Mouse (Mus musculus) layer of hippocampus, postnatal 14 days (tissue): ENCODE data around the gene Map3k10. TPM values are rescaled to one million over a fixed set of nuclear protein-coding genes. Genes with fewer than 3 reads are reported as not detected.

Experiments
- DNase-seq, 2 experiments: peaks; one replicate each; pipeline ENCODE4 v3.0.0; 2021 to 2022; ENCODE audit warnings: low spot score in 2 of 2, mixed read lengths in 1 of 2
- total RNA-seq, 2 experiments: library from RNA; stranded (reverse); gene quantifications; 2 replicates each; pipeline ENCODE4 v1.2.3; 2021

Gene Map3k10
- total RNA-seq, 2 experiments from 2014 or later, result 197 TPM

DNA sequence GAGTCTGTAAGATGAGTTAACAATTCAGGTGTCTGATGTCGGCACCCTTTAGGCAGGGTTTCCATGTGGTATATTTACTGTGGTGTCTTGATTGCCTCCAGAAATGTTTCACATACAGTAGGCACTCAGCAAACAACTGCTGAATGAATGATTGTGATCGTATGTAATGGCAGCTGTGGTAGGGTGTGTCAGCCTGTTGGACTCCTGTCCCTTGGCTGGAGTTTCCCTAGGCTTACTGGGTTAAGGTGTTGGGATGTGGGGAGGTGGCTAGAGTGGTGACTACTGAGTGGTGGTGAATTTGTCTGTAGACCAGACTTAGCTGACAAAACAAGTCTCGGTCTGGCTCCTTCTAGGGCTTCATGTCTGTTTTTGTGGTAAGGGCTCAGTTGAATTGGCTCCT, 64.0 kb downstream of the Map3k10 start:
- no peak for DNase-seq

DNA sequence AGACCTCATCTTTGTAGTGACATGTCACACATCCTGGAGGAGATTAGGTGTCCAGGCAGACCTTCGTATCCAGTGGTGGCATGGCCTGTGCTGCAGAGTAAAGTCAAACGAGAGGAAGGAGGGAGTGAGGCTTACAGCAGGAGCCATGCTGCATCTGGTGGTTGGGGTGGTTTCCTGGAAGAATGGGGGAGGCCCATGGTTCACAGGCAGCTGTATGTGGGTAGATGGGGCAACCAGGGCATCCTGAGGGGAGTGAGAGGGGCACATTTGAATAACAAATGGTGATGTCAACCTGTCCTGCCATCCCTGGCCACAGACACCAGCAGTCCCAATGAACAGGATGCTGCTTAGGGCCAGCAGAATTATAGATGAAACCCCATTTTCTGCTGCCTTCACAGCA, 64.7 kb downstream of the Map3k10 start:
- no peak for DNase-seq

DNA sequence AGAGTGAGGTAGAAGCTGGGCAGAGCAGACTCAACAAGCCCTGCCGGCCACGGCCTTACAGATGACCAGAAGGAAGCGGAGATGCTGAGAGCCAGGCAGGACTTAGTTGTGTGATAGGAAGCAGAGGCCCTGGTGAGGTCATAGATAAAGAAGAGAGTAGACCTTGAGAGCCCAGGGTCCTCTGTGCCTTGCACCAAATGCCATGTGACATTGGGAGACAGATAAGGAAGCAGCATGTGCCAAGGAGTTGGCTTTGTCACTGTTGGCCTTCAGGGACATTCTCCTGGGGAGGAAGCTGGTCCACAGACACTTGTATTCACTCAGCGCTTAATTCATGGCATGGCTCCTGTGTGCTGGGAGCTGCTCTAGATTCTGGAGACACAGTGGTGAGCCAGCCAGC, 65.1 kb downstream of the Map3k10 start:
- DNase-seq, result no peak

DNA sequence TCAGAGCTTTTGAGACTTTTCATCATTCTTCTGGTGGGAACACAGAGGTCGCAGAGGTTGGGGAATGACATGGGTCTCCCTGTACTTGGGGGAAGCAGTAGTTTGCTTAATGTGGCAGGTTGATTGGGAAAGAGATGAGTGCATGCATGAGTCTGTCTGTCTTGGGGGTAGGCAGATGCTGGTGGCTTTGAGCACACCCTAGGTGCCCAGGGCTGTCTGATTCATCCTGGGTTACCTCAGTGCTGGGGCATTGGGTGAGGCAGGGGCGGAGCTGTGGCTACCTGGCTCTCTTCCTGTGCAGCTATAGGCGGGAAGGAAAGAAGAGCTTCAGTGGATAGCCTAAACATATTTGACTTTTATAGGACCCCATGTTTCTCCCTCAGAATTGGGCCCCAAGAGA, 66.3 kb downstream of the Map3k10 start:
- DNase-seq, result no peak

DNA sequence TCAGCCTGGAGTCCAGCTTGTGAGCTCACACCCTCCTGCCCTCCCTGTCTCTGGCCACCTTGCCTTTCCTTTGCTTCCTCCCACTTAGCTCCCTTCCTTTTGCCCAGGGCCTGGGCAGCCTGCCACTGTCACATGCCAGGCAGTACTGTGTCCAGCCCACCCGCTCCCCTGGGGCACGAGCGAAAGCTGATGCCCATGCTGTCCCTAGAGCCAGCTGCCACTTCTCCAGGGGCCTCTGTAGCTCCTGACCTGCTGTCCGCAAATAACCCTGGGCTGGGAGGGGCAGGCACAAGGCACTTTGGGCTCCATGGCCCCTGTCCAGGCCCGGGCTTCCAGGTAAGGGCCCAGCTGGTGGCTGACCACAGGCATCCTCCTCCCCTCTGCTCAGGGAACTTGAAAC, 66.8 kb downstream of the Map3k10 start:
- DNase-seq, result peak in 1 of 2 experiments; percentile 74

DNA sequence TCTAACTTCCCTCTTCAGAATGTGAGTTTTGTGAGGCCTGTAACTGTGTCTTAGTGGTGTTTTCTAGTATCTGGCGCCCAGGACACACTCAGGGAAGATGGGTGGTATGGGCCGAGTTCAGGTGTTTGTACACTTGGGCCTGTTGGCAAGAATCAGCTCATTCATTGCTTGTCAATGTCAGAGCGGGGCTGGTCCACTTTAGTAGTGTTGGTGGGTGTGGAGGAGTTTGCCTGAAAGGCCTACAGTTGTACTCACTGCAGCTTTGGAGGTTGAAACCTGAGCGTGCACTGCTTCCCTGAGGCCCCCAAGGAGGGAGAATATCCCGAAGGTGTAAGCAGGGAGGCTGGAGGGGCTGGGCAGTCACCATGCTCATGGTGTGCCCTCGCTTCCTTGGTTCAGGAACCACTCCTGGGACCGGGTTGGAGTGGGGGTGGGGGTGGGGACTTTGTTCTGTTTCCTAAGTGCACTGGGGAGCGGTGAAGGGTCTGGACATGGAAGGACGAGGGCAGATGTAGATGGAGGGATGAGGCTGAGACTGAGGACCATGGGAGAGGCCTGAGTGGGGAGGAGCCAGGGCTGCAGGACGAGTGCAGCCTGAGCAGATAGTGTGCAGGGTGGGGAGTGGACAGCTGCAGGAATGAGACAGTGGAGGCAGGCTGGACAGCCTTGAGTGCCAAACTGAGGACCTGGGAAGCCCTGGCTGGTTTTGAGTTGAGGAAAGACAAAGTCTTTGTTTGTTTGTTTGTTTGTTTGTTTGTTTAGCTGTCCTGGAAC, 67.7 kb downstream of the Map3k10 start:
- no peak for DNase-seq

Other genes starting within 250 kb of the Map3k10 start
- gene Sptbn4, start 226.9 kb downstream of the Map3k10 start, total RNA-seq, result 100 to 1,000 TPM; 108 to 123 TPM
- gene Blvrb, start 226.6 kb downstream of the Map3k10 start, total RNA-seq, result 10 to 100 TPM; 15.6 to 15.8 TPM
- 1 to 10 TPM; 3.7 to 4.4 TPM for gene Sertad3, start 200.8 kb downstream of the Map3k10 start, total RNA-seq
- gene Sertad1, start 187.7 kb downstream of the Map3k10 start, total RNA-seq, result 1 to 10 TPM; 6.1 to 6.9 TPM
- gene Prx, start 175.3 kb downstream of the Map3k10 start, total RNA-seq, result under 1 TPM; 0.65 to 0.98 TPM
- under 1 TPM in 1 of 2 experiments, not detected in 1; 0.35 TPM for gene Hipk4, start 151.3 kb downstream of the Map3k10 start, total RNA-seq
- gene Pld3, start 121.4 kb downstream of the Map3k10 start, total RNA-seq, result 100 to 1,000 TPM; 585 to 592 TPM
- 10 to 100 TPM; 20.8 to 21.4 TPM for gene 2310022A10Rik, start 121.4 kb downstream of the Map3k10 start, total RNA-seq
- gene Akt2, start 83.0 kb downstream of the Map3k10 start, total RNA-seq, result 100 to 1,000 TPM in 1 of 2 experiments, 10 to 100 TPM in 1; 93.7 to 103 TPM
- gene Ttc9b, start 20.7 kb downstream of the Map3k10 start, total RNA-seq, result 10 to 100 TPM; 81.8 to 84.7 TPM
- 10 to 100 TPM in 1 of 2 experiments, 1 to 10 TPM in 1; 7.3 to 10.3 TPM for gene Zfp607b, start 14.7 kb upstream of the Map3k10 start, total RNA-seq
- gene Zfp60, start 56.8 kb upstream of the Map3k10 start, total RNA-seq, result 10 to 100 TPM; 32.5 to 37.0 TPM
- gene Zfp626, start 132.6 kb upstream of the Map3k10 start, total RNA-seq, result 1 to 10 TPM; 7.2 to 9.0 TPM
- 1 to 10 TPM; 3.7 to 4.1 TPM for gene Zfp59, start 164.0 kb upstream of the Map3k10 start, total RNA-seq
- 1 to 10 TPM; 2.2 TPM for gene Zfp607a, start 182.9 kb upstream of the Map3k10 start, total RNA-seq